Mouse (Mus musculus) cortical plate, adult 2 months (tissue): ENCODE measurements at regions not wholly inside any gene's neighbourhood (a gene's known extent, or its start where the extent isn't known, plus 50 kb on each side); places are given as distances from the start of the nearest gene placed in this dataset.

Experiments used
- H3K27ac ChIP-seq: fragments of 200-500 bp; 2 replicates; pipeline ENCODE4 v1.5.1; 2012; ENCODE audit warnings: low read length, control low read depth, inconsistent platforms; ENCODE audit not compliant: insufficient read depth
- H3K4me1 ChIP-seq: fragments of 200-500 bp; 2 replicates; pipeline ENCODE4 v1.6.1; 2011; ENCODE audit warnings: low read length; ENCODE audit not compliant: control insufficient read depth, insufficient read depth
- H3K4me3 ChIP-seq: fragments of 200-500 bp; 2 replicates; pipeline ENCODE4 v1.5.1; 2011; ENCODE audit warnings: mild to moderate bottlenecking, low read length, control low read depth; ENCODE audit not compliant: insufficient read depth
- CTCF ChIP-seq: fragments of 200-500 bp; IDR thresholded peaks from 2 replicates; pipeline ENCODE4 v1.5.1; 2011; ENCODE audit warnings: mild to moderate bottlenecking, control low read depth, low read length; ENCODE audit not compliant: insufficient read depth; ENCODE audit errors: extremely low read depth
- POLR2A ChIP-seq: fragments of 200-500 bp; IDR thresholded peaks from 2 replicates; pipeline ENCODE4 v1.6.1; 2011; ENCODE audit warnings: mild to moderate bottlenecking, low read length, control low read depth; ENCODE audit not compliant: insufficient read depth; ENCODE audit errors: extremely low read depth

- no peak overlapping the region for H3K27ac ChIP-seq
- no peaks in the 10 kb centered on the region for H3K4me1 ChIP-seq
- H3K4me3 ChIP-seq, result no peak overlapping the region
- no peak for TF ChIP-seq POLR2A
- no peak for TF ChIP-seq CTCF
These were observed 53.6 kb upstream of the Tent5a start for GRCm38 (mm10) chr9:85380756-85381155.

GRCm38 (mm10) chr9:85379135-85379534 is 52.0 kb upstream of the Tent5a start:
- no peak for TF ChIP-seq POLR2A
- no peak for TF ChIP-seq CTCF
- no peaks in the 10 kb centered on the region for H3K4me1 ChIP-seq

More at GRCm38 (mm10) chr9:85379135-85379534, 52.0 kb upstream of the Tent5a start:
- Histone ChIP-seq H3K27ac (no peak overlapping the region), H3K4me3 (no peak overlapping the region)
